7 mouse cellular contexts compared by ENCODE assay signal in the genomic region with DNA sequence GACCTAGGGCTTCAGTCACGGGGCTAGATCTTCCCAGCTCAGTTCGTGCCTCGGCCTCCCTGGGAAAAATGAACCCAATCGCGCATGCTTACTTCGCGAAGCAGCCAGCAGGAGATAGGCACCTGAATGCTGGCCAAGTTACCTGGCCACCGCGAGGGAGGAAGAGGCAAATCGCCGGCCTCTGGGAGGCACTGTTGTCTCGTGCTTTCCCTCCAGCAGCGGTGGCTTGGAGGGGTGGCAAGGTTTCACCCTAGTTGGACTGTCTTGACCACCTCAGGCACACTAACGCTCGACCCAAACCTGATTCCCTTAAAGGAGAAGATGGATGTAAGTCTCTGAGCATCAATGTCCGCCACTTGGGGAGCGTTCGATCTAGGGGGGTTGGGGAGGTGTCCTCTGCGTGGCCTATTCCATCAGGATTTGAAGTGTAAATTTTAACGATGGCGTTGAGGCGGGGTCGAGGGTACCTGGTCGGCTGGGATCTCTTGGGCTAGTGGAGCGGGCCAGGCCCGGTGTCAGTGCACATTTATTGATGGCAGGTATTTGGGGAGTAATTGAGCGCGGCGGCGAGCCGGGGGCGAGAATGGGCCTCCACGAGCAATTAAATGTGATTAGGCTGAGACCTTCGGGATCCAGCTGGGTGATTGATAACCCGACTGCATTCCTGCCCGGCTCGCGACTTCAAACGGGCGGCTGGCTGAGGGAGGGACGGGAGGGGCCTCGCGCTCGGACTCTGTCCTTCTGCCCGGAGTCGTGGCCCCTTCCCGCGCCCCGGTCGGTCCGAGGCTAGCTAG. TPM values are rescaled to one million over a fixed set of nuclear protein-coding genes. Genes with fewer than 3 reads are reported as not detected.
DNase-seq lines count a peak whose midpoint lies in the region; ATAC-seq lines count a peak whose summit lies in the region.

No protein-coding gene starts in this region.

- H3K4me2 ChIP-seq in heart, embryonic 13.5 days, result peak overlapping the region; percentile 81
- peak overlapping the region; percentile 55 for H3K4me2 ChIP-seq in midbrain, embryonic 13.5 days (replicated peaks)

- peaks cover 40% of the 10 kb centered on the region for H3K4me1 ChIP-seq in heart, embryonic 13.5 days
- H3K4me1 ChIP-seq in midbrain, embryonic 13.5 days (replicated peaks), result peaks cover 34% of the 10 kb centered on the region

- no peak overlapping the region for H3K27ac ChIP-seq in heart, embryonic 13.5 days (replicated peaks)
- H3K27ac ChIP-seq in midbrain, embryonic 13.5 days, result no peak overlapping the region

- H3K36me3 ChIP-seq in heart, embryonic 13.5 days, result no peaks in the 10 kb centered on the region
- no peaks in the 10 kb centered on the region for H3K36me3 ChIP-seq in midbrain, embryonic 13.5 days

- peak overlapping the region; percentile 52 for H3K4me3 ChIP-seq in heart, embryonic 13.5 days
- peak overlapping the region; percentile 33 for H3K4me3 ChIP-seq in midbrain, embryonic 13.5 days (replicated peaks)

- H3K9me3 ChIP-seq in heart, embryonic 13.5 days, result no peaks in the 10 kb centered on the region
- H3K9me3 ChIP-seq in midbrain, embryonic 13.5 days, result no peaks in the 10 kb centered on the region

- WGBS in heart, embryonic 13.5 days, result under 1% methylated on average over 51 of the region's 51 CpGs
- under 1% methylated on average over 51 of the region's 51 CpGs for WGBS in midbrain, embryonic 13.5 days

- peak; percentile 37 for DNase-seq in NIH3T3 (ENCODE audit: low read depth)
- peak; percentile 49 for DNase-seq in adrenal gland, postnatal 25 days
- DNase-seq in kidney, postnatal 25 days, result peak; percentile 31 to 50
- DNase-seq in right cerebral cortex, postnatal 25 days, result no peak
- DNase-seq in right cerebral cortex, postnatal 10 days (ENCODE audit: low spot score in 2 of 2), result no peak

- H3K27me3 ChIP-seq in heart, embryonic 13.5 days (replicated peaks), result peaks cover 85% of the 10 kb centered on the region
- peaks cover 97% of the 10 kb centered on the region for H3K27me3 ChIP-seq in midbrain, embryonic 13.5 days

- peak overlapping the region; percentile 76 for H3K9ac ChIP-seq in heart, embryonic 13.5 days
- peak overlapping the region; percentile 49; the same call in 1 of the 2 replicates for H3K9ac ChIP-seq in midbrain, embryonic 13.5 days (replicated peaks)

- ATAC-seq in heart, embryonic 13.5 days (ENCODE audit: extremely low read depth, insufficient number of reproducible peaks, low FRiP score, low TSS enrichment), result no peak
- ATAC-seq in midbrain, embryonic 13.5 days, result 0 out of 2 replicates have a peak, but pooled peaks have one; percentile 37

RNA-seq across cellular contexts. Expression of gene Msx2, which starts 10.8 kb away (rescaled TPM):
- total RNA-seq in adrenal gland, postnatal 25 days (2021), result 0.97 and 1.0 TPM in 2 replicates
- polyA plus RNA-seq in heart, embryonic 13.5 days (2015; fragmentation: Nextera tagmentation; extraction: Ambion mirVana), result 3.6 and 4.4 TPM in 2 replicates
- polyA plus RNA-seq in midbrain, embryonic 13.5 days (2015; fragmentation: Nextera tagmentation; extraction: Ambion mirVana), result 1.6 TPM in 2 replicates

Comparison
In these comparisons a context has a peak if more than half of its experiments do, and no peak if none do; other contexts are left out.
1. DNase-seq: peak in NIH3T3 (single experiment), adrenal gland, postnatal 25 days (single experiment) and kidney, postnatal 25 days (2 of 2); none in right cerebral cortex, postnatal 25 days (single experiment) and right cerebral cortex, postnatal 10 days (0 of 2).